In genomic region chr15:93251553-93252250, GRCm38 (mm10) we compare ENCODE assay signal across 10 mouse cellular contexts. TPM values are rescaled to one million over a fixed set of nuclear protein-coding genes. Genes with fewer than 3 reads are reported as not detected.
DNase-seq lines count a peak whose midpoint lies in the region; ATAC-seq and TF ChIP-seq lines count a peak whose summit lies in the region.
"Had no signal": no experiment of that assay in that cellular context is flagged by ENCODE, and none has a peak within 500 bp of the region (broad histone marks: within the 10 kb centered on the region; RNA-seq: fewer than 3 reads in every experiment).

No protein-coding gene starts in this region.

- TF ChIP-seq CTCF in liver, postnatal 0 days (IDR thresholded peaks at IDR 0.05; ENCODE audit: low read depth) = peak; percentile 27; the same call in 1 of the 2 replicates

- H3K9me3 ChIP-seq in liver, postnatal 0 days (ENCODE audit: low read length) = no peaks in the 10 kb centered on the region
- H3K9me3 ChIP-seq in liver, embryonic 11.5 days (ENCODE audit: control insufficient read depth, low read length) = no peaks in the 10 kb centered on the region
- no peaks in the 10 kb centered on the region for H3K9me3 ChIP-seq in heart, embryonic 15.5 days (replicated peaks)
- H3K9me3 ChIP-seq in lung, embryonic 16.5 days (ENCODE audit: control insufficient read depth, low read length) = no peaks in the 10 kb centered on the region
- H3K9me3 ChIP-seq: embryonic facial prominence, embryonic 15.5 days; stomach, embryonic 15.5 days had no signal

- ATAC-seq in liver, postnatal 0 days = no peak
- ATAC-seq in liver, embryonic 11.5 days (replicated peaks; ENCODE audit: low FRiP score) = no peak
- ATAC-seq in heart, embryonic 15.5 days (replicated peaks; ENCODE audit: insufficient number of reproducible peaks, insufficient read depth, low FRiP score, low read depth) = no peak
- peak; percentile 52 for ATAC-seq in lung, embryonic 16.5 days (ENCODE audit: low read depth)

- no peaks in the 10 kb centered on the region for H3K4me1 ChIP-seq in liver, postnatal 0 days (ENCODE audit: insufficient read depth)
- no peaks in the 10 kb centered on the region for H3K4me1 ChIP-seq in liver, embryonic 11.5 days (replicated peaks; ENCODE audit: control insufficient read depth, insufficient read depth, low read length)
- H3K4me1 ChIP-seq in heart, embryonic 15.5 days (replicated peaks) = 0 out of 2 replicates have a peak, but pooled peaks cover 3% of the 10 kb centered on the region
- 0 out of 2 replicates have a peak, but pooled peaks cover 4% of the 10 kb centered on the region for H3K4me1 ChIP-seq in lung, embryonic 16.5 days (replicated peaks; ENCODE audit: control insufficient read depth, insufficient read depth, low read length)
- H3K4me1 ChIP-seq: embryonic facial prominence, embryonic 15.5 days; stomach, embryonic 15.5 days had no signal

- H3K4me2 ChIP-seq in liver, postnatal 0 days (ENCODE audit: low read depth, low read length) = no peak overlapping the region
- H3K4me2 ChIP-seq in liver, embryonic 11.5 days = no peak overlapping the region
- H3K4me2 ChIP-seq in heart, embryonic 15.5 days = no peak overlapping the region
- no peak overlapping the region for H3K4me2 ChIP-seq in lung, embryonic 16.5 days (ENCODE audit: low read depth, low read length)
- H3K4me2 ChIP-seq: embryonic facial prominence, embryonic 15.5 days; stomach, embryonic 15.5 days had no signal

- no peak overlapping the region for H3K9ac ChIP-seq in liver, postnatal 0 days (replicated peaks)
- H3K9ac ChIP-seq in liver, embryonic 11.5 days (ENCODE audit: low read depth, low read length) = no peak overlapping the region
- no peak overlapping the region for H3K9ac ChIP-seq in heart, embryonic 15.5 days
- H3K9ac ChIP-seq in lung, embryonic 16.5 days (ENCODE audit: low read length) = no peak overlapping the region
- H3K9ac ChIP-seq: embryonic facial prominence, embryonic 15.5 days; stomach, embryonic 15.5 days had no signal

- no peaks in the 10 kb centered on the region for H3K27me3 ChIP-seq in liver, postnatal 0 days (ENCODE audit: insufficient read depth, low read length)
- no peaks in the 10 kb centered on the region for H3K27me3 ChIP-seq in liver, embryonic 11.5 days (replicated peaks; ENCODE audit: control insufficient read depth, insufficient read depth, low read length)
- no peaks in the 10 kb centered on the region for H3K27me3 ChIP-seq in heart, embryonic 15.5 days
- H3K27me3 ChIP-seq in lung, embryonic 16.5 days (ENCODE audit: control insufficient read depth, insufficient read depth, low read depth, low read length) = no peaks in the 10 kb centered on the region
- H3K27me3 ChIP-seq: embryonic facial prominence, embryonic 15.5 days; stomach, embryonic 15.5 days had no signal

- 51% methylated on average over 13 of the region's 13 CpGs for WGBS in liver, postnatal 0 days (ENCODE audit: insufficient replicate concordance)
- 70% methylated on average over 13 of the region's 13 CpGs for WGBS in liver, embryonic 11.5 days
- 56% methylated on average over 13 of the region's 13 CpGs for WGBS in heart, embryonic 15.5 days
- 48% methylated on average over 13 of the region's 13 CpGs for WGBS in lung, embryonic 16.5 days

- H3K27ac ChIP-seq in liver, postnatal 0 days (ENCODE audit: low read depth) = no peak overlapping the region
- H3K27ac ChIP-seq in liver, embryonic 11.5 days (ENCODE audit: low read depth, low read length) = no peak overlapping the region
- 0 out of 2 replicates have a peak overlapping the region, but pooled peaks have one; percentile 16 for H3K27ac ChIP-seq in heart, embryonic 15.5 days
- peak overlapping the region; percentile 43 for H3K27ac ChIP-seq in lung, embryonic 16.5 days (ENCODE audit: low read length)
- H3K27ac ChIP-seq: embryonic facial prominence, embryonic 15.5 days; stomach, embryonic 15.5 days had no signal

- DNase-seq in cerebellum, postnatal 10 days = peak; percentile 50 to 61
- DNase-seq in cerebellum, adult 11-12 months = no peak
- DNase-seq in liver, postnatal 0 days = no peak
- no peak for DNase-seq in liver, embryonic 11.5 days (ENCODE audit: low spot score)
- DNase-seq in adrenal gland, adult 18-20 months (ENCODE audit: low spot score in 2 of 2) = no peak
- no peak for DNase-seq in ovary, postnatal 10 days (ENCODE audit: low spot score)

- H3K36me3 ChIP-seq in liver, postnatal 0 days (replicated peaks; ENCODE audit: insufficient read depth, low read length) = peaks cover 24% of the 10 kb centered on the region
- H3K36me3 ChIP-seq in liver, embryonic 11.5 days (ENCODE audit: control insufficient read depth, insufficient read depth, low read length) = peaks cover 10% of the 10 kb centered on the region
- peaks cover 25% of the 10 kb centered on the region for H3K36me3 ChIP-seq in heart, embryonic 15.5 days
- peaks cover 13% of the 10 kb centered on the region for H3K36me3 ChIP-seq in lung, embryonic 16.5 days (ENCODE audit: control insufficient read depth, insufficient read depth, low read length)

- TF ChIP-seq EP300 in liver, postnatal 0 days (IDR thresholded peaks at IDR 0.05; ENCODE audit: low read depth) = no peak

- H3K4me3 ChIP-seq in liver, postnatal 0 days (ENCODE audit: low read depth, low read length) = no peak overlapping the region
- no peak overlapping the region for H3K4me3 ChIP-seq in liver, embryonic 11.5 days (ENCODE audit: low read depth, low read length)
- no peak overlapping the region for H3K4me3 ChIP-seq in heart, embryonic 15.5 days
- H3K4me3 ChIP-seq in lung, embryonic 16.5 days (ENCODE audit: low read length) = no peak overlapping the region
- H3K4me3 ChIP-seq: embryonic facial prominence, embryonic 15.5 days; stomach, embryonic 15.5 days had no signal

RNA-seq across cellular contexts. Expression of gene Gxylt1, which starts 23.3 kb away (rescaled TPM):
- polyA plus RNA-seq in liver, postnatal 0 days (2015; fragmentation: Nextera tagmentation; extraction: Ambion mirVana) = 1.8 and 2.0 TPM in 2 replicates
- 10.4 and 10.7 TPM in 2 replicates for polyA plus RNA-seq in liver, embryonic 11.5 days (2014; fragmentation: Nextera tagmentation; extraction: Ambion mirVana)
- polyA plus RNA-seq in heart, embryonic 15.5 days (2015; fragmentation: Nextera tagmentation; extraction: Ambion mirVana) = 6.1 and 7.8 TPM in 2 replicates
- 11.6 and 12.2 TPM in 2 replicates for polyA plus RNA-seq in lung, embryonic 16.5 days (2015; fragmentation: Nextera tagmentation; extraction: Ambion mirVana)
- 10 to 100 TPM; 32.2 to 36.6 TPM for total RNA-seq in adrenal gland, adult 18-20 months (2021)

Comparison
In these comparisons a context has a peak if more than half of its experiments do, and no peak if none do; other contexts are left out.
1. DNase-seq: peak in cerebellum, postnatal 10 days (2 of 2); none in cerebellum, adult 11-12 months (single experiment), liver, postnatal 0 days (single experiment), liver, embryonic 11.5 days (single experiment), adrenal gland, adult 18-20 months (0 of 2) and ovary, postnatal 10 days (single experiment).
2. H3K27ac ChIP-seq: peak in heart, embryonic 15.5 days (single experiment) and lung, embryonic 16.5 days (single experiment); none in liver, postnatal 0 days (single experiment) and liver, embryonic 11.5 days (single experiment).